ENCODE assay signal across 8 mouse cellular contexts in the genomic region with DNA sequence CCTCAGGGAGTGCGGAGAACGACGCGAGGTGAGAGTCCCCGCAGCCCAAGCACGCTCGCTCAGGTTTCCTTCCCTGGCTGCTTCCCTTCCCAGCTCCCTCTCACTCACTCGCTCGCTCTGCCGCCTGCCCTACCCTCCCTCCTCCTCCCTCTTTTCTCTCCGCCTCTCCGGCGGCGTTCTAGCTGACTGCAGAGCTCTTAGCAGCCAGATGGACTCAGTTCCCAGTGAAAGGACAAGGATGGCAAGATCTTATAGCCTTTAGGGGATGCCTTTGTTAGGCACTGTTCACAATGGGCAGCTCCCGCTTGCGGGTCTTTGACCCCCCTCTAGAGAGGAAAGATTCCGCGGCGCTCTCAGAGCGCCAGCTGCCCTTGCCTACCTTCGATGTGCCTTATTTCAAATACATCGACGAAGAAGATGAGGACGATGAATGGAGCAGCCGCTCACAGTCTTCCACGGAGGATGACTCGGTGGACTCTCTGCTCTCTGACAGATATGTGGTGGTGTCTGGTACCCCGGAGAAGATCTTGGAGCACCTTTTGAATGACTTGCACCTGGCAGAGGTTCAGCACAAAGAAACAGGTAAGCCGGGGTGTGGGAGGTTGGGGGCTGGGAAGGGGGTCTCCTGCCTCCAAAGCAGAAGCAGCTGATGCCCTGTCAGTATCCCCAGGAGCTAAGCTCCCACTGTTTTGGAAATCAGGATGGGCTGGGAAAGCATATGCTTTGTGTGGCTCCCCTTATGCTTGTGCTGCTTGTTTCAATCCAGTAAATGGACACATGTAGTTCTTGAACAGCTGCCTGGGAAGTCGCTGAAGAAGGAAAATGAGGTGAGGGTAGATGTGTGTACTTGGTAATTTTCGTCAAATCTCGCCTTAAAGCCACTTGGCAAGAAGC.
DNase-seq lines count a peak whose midpoint lies in the region; ATAC-seq and TF ChIP-seq lines count a peak whose summit lies in the region.

No protein-coding gene starts in this region.

- H3K27ac ChIP-seq in thymus, adult 2 months (ENCODE audit: control insufficient read depth, insufficient read depth, low read length): no peak overlapping the region
- H3K27ac ChIP-seq in stomach, embryonic 15.5 days: no peak overlapping the region

- no peak for DNase-seq in thymus, adult 2 months
- DNase-seq in thymus, postnatal 14 days: no peak
- peak; percentile 58 for DNase-seq in embryo, embryonic 11.5 days (ENCODE audit: low read depth, low spot score)
- DNase-seq in left cerebral cortex, adult 11 months (ENCODE audit: low spot score): peak; percentile 50
- no peak for DNase-seq in thymus, postnatal 25 days

- 60% methylated on average over 32 of the region's 32 CpGs for WGBS in thymus, adult 2 months
- WGBS in stomach, embryonic 15.5 days: 15% methylated on average over 32 of the region's 32 CpGs

- no peak overlapping the region; the same call in 1 of the 2 replicates for H3K9ac ChIP-seq in stomach, embryonic 15.5 days

- no peak for TF ChIP-seq CTCF in thymus, adult 2 months (IDR thresholded peaks at IDR 0.05; ENCODE audit: borderline replicate concordance, control insufficient read depth, extremely low read depth, insufficient read depth, low read length, poor library complexity)

- H3K36me3 ChIP-seq in thymus, adult 2 months (ENCODE audit: control insufficient read depth, insufficient read depth, low read length): no peaks in the 10 kb centered on the region
- H3K36me3 ChIP-seq in stomach, embryonic 15.5 days: no peaks in the 10 kb centered on the region

- peak; percentile 76 to 79 for ATAC-seq in hematopoietic stem cell, adult 5-6 weeks (replicated peaks in 1 of 2; ENCODE audit: insufficient read depth in 1 of 2, low FRiP score in 2 of 2, low TSS enrichment in 1 of 2, low read depth in 1 of 2, poor library complexity in 2 of 2, severe bottlenecking in 2 of 2)
- ATAC-seq in megakaryocyte-erythroid progenitor cell, adult 5-6 weeks (replicated peaks; ENCODE audit: low FRiP score, low TSS enrichment, poor library complexity, severe bottlenecking): 0 out of 2 replicates have a peak, but pooled peaks have one; percentile 20
- ATAC-seq in stomach, embryonic 15.5 days (ENCODE audit: insufficient read depth, low FRiP score, low read depth): peak; percentile 79; the same call in 1 of the 2 replicates

- H3K4me2 ChIP-seq in stomach, embryonic 15.5 days: peak overlapping the region; percentile 70

- 0 out of 2 replicates have a peak overlapping the region, but pooled peaks have one; percentile 0 for H3K4me3 ChIP-seq in thymus, adult 2 months (ENCODE audit: control insufficient read depth, insufficient read depth, low read length)
- H3K4me3 ChIP-seq in stomach, embryonic 15.5 days (replicated peaks): peak overlapping the region; percentile 39

- no peaks in the 10 kb centered on the region for H3K9me3 ChIP-seq in stomach, embryonic 15.5 days

- H3K27me3 ChIP-seq in thymus, adult 2 months (ENCODE audit: control insufficient read depth, insufficient read depth, low read length): no peaks in the 10 kb centered on the region
- H3K27me3 ChIP-seq in stomach, embryonic 15.5 days (replicated peaks): no peaks in the 10 kb centered on the region

- no peak for TF ChIP-seq POLR2A in thymus, adult 2 months (IDR thresholded peaks at IDR 0.05; ENCODE audit: control insufficient read depth, extremely low read depth, insufficient read depth, low read length, poor library complexity)

- no peaks in the 10 kb centered on the region; the same call in 1 of the 2 replicates for H3K4me1 ChIP-seq in thymus, adult 2 months (replicated peaks; ENCODE audit: control insufficient read depth, insufficient read depth, low read length)
- H3K4me1 ChIP-seq in stomach, embryonic 15.5 days: 0 out of 2 replicates have a peak, but pooled peaks cover 3% of the 10 kb centered on the region

Comparison
In these comparisons a context has a peak if more than half of its experiments do, and no peak if none do; other contexts are left out.
1. DNase-seq: peak in embryo, embryonic 11.5 days (single experiment) and left cerebral cortex, adult 11 months (single experiment); none in thymus, adult 2 months (single experiment), thymus, postnatal 14 days (single experiment) and thymus, postnatal 25 days (single experiment).
2. ATAC-seq: peak in every context shown above with its lines; median percentile 79 in stomach, embryonic 15.5 days; 78 in hematopoietic stem cell, adult 5-6 weeks; 20 in megakaryocyte-erythroid progenitor cell, adult 5-6 weeks.